Mouse (Mus musculus): ENCODE measurements around the gene Il5ra.
A peak's percentile ranks its signal among the peaks of the same experiment; 100 is the strongest.

Gene Il5ra

GRCm38 (mm10) chr6:106748887-106749388 lies at the start of gene Il5ra:
Gene Il5ra (minus strand): TSS chr6:106749037.
- no peak for DNase-seq (ENCODE audit: low spot score)

GRCm38 (mm10) chr6:106794094-106794814 lies 45.4 kb upstream of the Il5ra start:
- no peak for DNase-seq (ENCODE audit: low spot score)

GRCm38 (mm10) chr6:106793621-106794020 lies 44.8 kb upstream of the Il5ra start:
- DNase-seq (ENCODE audit: low spot score) = no peak

- DNase-seq (ENCODE audit: low spot score) = no peak
Observed at GRCm38 (mm10) chr6:106793088-106793487, 44.3 kb upstream of the Il5ra start.

GRCm38 (mm10) chr6:106792486-106792885 lies 43.6 kb upstream of the Il5ra start:
- DNase-seq (ENCODE audit: low spot score) = no peak

GRCm38 (mm10) chr6:106791429-106791828 lies 42.6 kb upstream of the Il5ra start:
- no peak for DNase-seq (ENCODE audit: low spot score)

GRCm38 (mm10) chr6:106787138-106787537 lies 38.3 kb upstream of the Il5ra start:
- no peak for DNase-seq (ENCODE audit: low spot score)

- DNase-seq (ENCODE audit: low spot score) = no peak
Observed at GRCm38 (mm10) chr6:106770046-106770445, 21.2 kb upstream of the Il5ra start.

GRCm38 (mm10) chr6:106769290-106769866 lies 20.5 kb upstream of the Il5ra start:
- no peak for DNase-seq (ENCODE audit: low spot score)

- peak; percentile 97 for DNase-seq (ENCODE audit: low spot score)
Observed at GRCm38 (mm10) chr6:106768640-106769289, 19.9 kb upstream of the Il5ra start, which contains the start of gene Trnt1. Gene Trnt1 (plus strand): TSS chr6:106769120.

GRCm38 (mm10) chr6:106766774-106767173 lies 17.9 kb upstream of the Il5ra start:
- DNase-seq (ENCODE audit: low spot score) = no peak

GRCm38 (mm10) chr6:106765892-106766291 lies 17.1 kb upstream of the Il5ra start:
- DNase-seq (ENCODE audit: low spot score) = no peak

GRCm38 (mm10) chr6:106761486-106761885 lies 12.6 kb upstream of the Il5ra start:
- DNase-seq (ENCODE audit: low spot score) = no peak

- DNase-seq (ENCODE audit: low spot score) = no peak
Observed at GRCm38 (mm10) chr6:106760473-106761218, 11.8 kb upstream of the Il5ra start.

- no peak for DNase-seq (ENCODE audit: low spot score)
Observed at GRCm38 (mm10) chr6:106758299-106758698, 9.5 kb upstream of the Il5ra start.

GRCm38 (mm10) chr6:106750291-106750690 lies 1.5 kb upstream of the Il5ra start:
- DNase-seq (ENCODE audit: low spot score) = no peak

- DNase-seq (ENCODE audit: low spot score) = no peak
Observed at GRCm38 (mm10) chr6:106747804-106748203, 1.0 kb downstream of the Il5ra start.

- DNase-seq (ENCODE audit: low spot score) = no peak
Observed at GRCm38 (mm10) chr6:106747251-106747650, 1.6 kb downstream of the Il5ra start.

GRCm38 (mm10) chr6:106745673-106746394 lies 3.0 kb downstream of the Il5ra start:
- DNase-seq (ENCODE audit: low spot score) = no peak

- no peak for DNase-seq (ENCODE audit: low spot score)
Observed at GRCm38 (mm10) chr6:106743556-106744233, 5.1 kb downstream of the Il5ra start.

GRCm38 (mm10) chr6:106740244-106740825 lies 8.5 kb downstream of the Il5ra start:
- DNase-seq (ENCODE audit: low spot score) = no peak
